Comparison of ENCODE assay signal across 19 mouse cellular contexts in genomic region chr10:58398941-58399340, GRCm38 (mm10). TPM values are rescaled to one million over a fixed set of nuclear protein-coding genes. Genes with fewer than 3 reads are reported as not detected.
A peak's percentile ranks its signal among the peaks of the same experiment; 100 is the strongest.
DNase-seq lines count a peak whose midpoint lies in the region; ATAC-seq and TF ChIP-seq lines count a peak whose summit lies in the region.
"Had no signal": no experiment of that assay in that cellular context is flagged by ENCODE, and none has a peak within 500 bp of the region (broad histone marks: within the 10 kb centered on the region; RNA-seq: fewer than 3 reads in every experiment).

No protein-coding gene starts in this region.

- 73% methylated on average over 8 of the region's 8 CpGs for WGBS in heart, adult 2 months
- 94% methylated on average over 8 of the region's 8 CpGs for WGBS in heart, embryonic 10.5 days
- 81% methylated on average over 8 of the region's 8 CpGs for WGBS in lung, embryonic 15.5 days

- no peak for TF ChIP-seq POLR2A in heart, adult 2 months (IDR thresholded peaks at IDR 0.05; ENCODE audit: insufficient read depth, low read depth, low read length)
- TF ChIP-seq POLR2A in bone marrow macrophage, adult 2 months (IDR thresholded peaks at IDR 0.05; ENCODE audit: borderline replicate concordance, low read depth, low read length), result no peak

- H3K27ac ChIP-seq in heart, adult 2 months, result peak overlapping the region; percentile 0; the same call in 1 of the 2 replicates
- no peak overlapping the region for H3K27ac ChIP-seq in heart, embryonic 10.5 days
- H3K27ac ChIP-seq in lung, embryonic 15.5 days, result peak overlapping the region; percentile 65
- H3K27ac ChIP-seq in bone marrow macrophage, adult 2 months (ENCODE audit: insufficient read depth, low read depth, low read length), result peak overlapping the region; percentile 37
- H3K27ac ChIP-seq: embryonic facial prominence, embryonic 12.5 days; forebrain, embryonic 15.5 days; hindbrain, embryonic 12.5 days had no signal

- intact Hi-C loops in heart, adult 2 months (cut with DNase I), result no loop called here

- peaks cover 66% of the 10 kb centered on the region for H3K36me3 ChIP-seq in heart, adult 2 months (ENCODE audit: control insufficient read depth, insufficient read depth, low read length)
- peaks cover 35% of the 10 kb centered on the region for H3K36me3 ChIP-seq in heart, embryonic 10.5 days
- peaks cover 35% of the 10 kb centered on the region for H3K36me3 ChIP-seq in lung, embryonic 15.5 days

- H3K4me2 ChIP-seq in lung, embryonic 15.5 days, result 0 out of 2 replicates have a peak overlapping the region, but pooled peaks have one; percentile 3
- H3K4me2 ChIP-seq: embryonic facial prominence, embryonic 12.5 days; forebrain, embryonic 15.5 days; hindbrain, embryonic 12.5 days had no signal

- no peak overlapping the region for H3K4me3 ChIP-seq in heart, adult 2 months
- H3K4me3 ChIP-seq in heart, embryonic 10.5 days, result no peak overlapping the region
- no peak overlapping the region for H3K4me3 ChIP-seq in lung, embryonic 15.5 days
- H3K4me3 ChIP-seq in bone marrow macrophage, adult 2 months (ENCODE audit: insufficient read depth, low read length), result no peak overlapping the region
- H3K4me3 ChIP-seq: embryonic facial prominence, embryonic 12.5 days; forebrain, embryonic 15.5 days; hindbrain, embryonic 12.5 days had no signal

- no peak for DNase-seq in heart, adult 2 months
- DNase-seq in heart, embryonic 10.5 days (ENCODE audit: low spot score), result no peak
- DNase-seq in lung, postnatal 25 days (ENCODE audit: low spot score), result no peak
- DNase-seq: adrenal gland, adult 2 months; adrenal gland, postnatal 25 days; cerebellum, adult 2 months; cerebellum, postnatal 14 days; gastrocnemius, postnatal 14 days; heart, postnatal 10 days; heart, postnatal 4 days had no signal

- H3K9ac ChIP-seq in heart, adult 2 months (ENCODE audit: low read depth, low read length), result no peak overlapping the region
- no peak overlapping the region for H3K9ac ChIP-seq in lung, embryonic 15.5 days
- H3K9ac ChIP-seq: embryonic facial prominence, embryonic 12.5 days; forebrain, embryonic 15.5 days; hindbrain, embryonic 12.5 days had no signal

- peak; percentile 34; the same call in 1 of the 2 replicates for ATAC-seq in lung, embryonic 15.5 days (ENCODE audit: borderline replicate concordance, extremely low read depth, low FRiP score, low TSS enrichment)
- ATAC-seq in granulocyte monocyte progenitor cell, adult 5-6 weeks (replicated peaks; ENCODE audit: poor library complexity, severe bottlenecking), result 0 out of 2 replicates have a peak, but pooled peaks have one; percentile 16
- ATAC-seq: forebrain, embryonic 15.5 days; hindbrain, embryonic 16.5 days; inflammation-experienced regulatory T-cells, adult 6 months; intestine, postnatal 0 days had no signal

- H3K79me2 ChIP-seq in heart, adult 2 months (replicated peaks; ENCODE audit: control insufficient read depth, insufficient read depth, low read length), result peaks cover 2% of the 10 kb centered on the region

- peaks cover 16% of the 10 kb centered on the region for H3K4me1 ChIP-seq in heart, adult 2 months (ENCODE audit: control insufficient read depth, insufficient read depth, low read length)
- H3K4me1 ChIP-seq in heart, embryonic 10.5 days, result peaks cover 44% of the 10 kb centered on the region
- H3K4me1 ChIP-seq in lung, embryonic 15.5 days, result peaks cover 34% of the 10 kb centered on the region
- peaks cover 32% of the 10 kb centered on the region for H3K4me1 ChIP-seq in bone marrow macrophage, adult 2 months (ENCODE audit: control insufficient read depth, insufficient read depth, low read length)
- H3K4me1 ChIP-seq: embryonic facial prominence, embryonic 12.5 days; hindbrain, embryonic 12.5 days had no signal

- TF ChIP-seq EP300 in heart, adult 2 months (IDR thresholded peaks at IDR 0.05; ENCODE audit: insufficient read depth, low read depth, low read length), result no peak

- TF ChIP-seq CTCF in heart, adult 2 months (IDR thresholded peaks at IDR 0.05), result no peak
- no peak for TF ChIP-seq CTCF in bone marrow macrophage, adult 2 months (IDR thresholded peaks at IDR 0.05; ENCODE audit: low read depth, low read length)

- H3K27me3 ChIP-seq in heart, adult 2 months (ENCODE audit: control insufficient read depth, insufficient read depth, low read length), result no peaks in the 10 kb centered on the region
- no peaks in the 10 kb centered on the region for H3K27me3 ChIP-seq in heart, embryonic 10.5 days (ENCODE audit: insufficient read depth, poor library complexity, severe bottlenecking)
- no peaks in the 10 kb centered on the region for H3K27me3 ChIP-seq in lung, embryonic 15.5 days
- H3K27me3 ChIP-seq: embryonic facial prominence, embryonic 12.5 days; forebrain, embryonic 15.5 days; hindbrain, embryonic 12.5 days had no signal

- no peaks in the 10 kb centered on the region for H3K9me3 ChIP-seq in heart, embryonic 10.5 days
- H3K9me3 ChIP-seq in lung, embryonic 15.5 days, result no peaks in the 10 kb centered on the region
- H3K9me3 ChIP-seq: embryonic facial prominence, embryonic 12.5 days; forebrain, embryonic 15.5 days; hindbrain, embryonic 12.5 days had no signal

RNA-seq across cellular contexts. Expression of gene Ranbp2, which starts 47.8 kb away (rescaled TPM):
- 10 to 100 TPM; 47.5 to 53.5 TPM for total RNA-seq in heart, adult 2 months (2021)
- polyA plus RNA-seq in heart, adult 2 months (2012; rRNA removed), result 3.2 and 9.5 TPM in 2 replicates
- polyA plus RNA-seq in heart, embryonic 10.5 days (2016; fragmentation: Nextera tagmentation; extraction: Ambion mirVana), result 20.2 and 24.2 TPM in 2 replicates
- polyA plus RNA-seq in lung, embryonic 15.5 days (2015; fragmentation: Nextera tagmentation; extraction: Ambion mirVana), result 26.5 and 27.9 TPM in 2 replicates
- 38.0 and 42.2 TPM in 2 replicates for polyA plus RNA-seq in bone marrow macrophage, adult 2 months (2012; ENCODE audit: insufficient read depth, insufficient read length, missing spikeins)
- total RNA-seq in granulocyte monocyte progenitor cell, adult 5-6 weeks (2014; fragmentation: Nextera tagmentation), result 96.7 and 115 TPM in 2 replicates
- total RNA-seq in granulocyte monocyte progenitor cell, adult 5-6 weeks (2017), result 206 and 245 TPM in 2 replicates
